Mouse (Mus musculus) lung, postnatal 0 days (tissue): Measurements from ENCODE around the gene Spag6. TPM values are rescaled to one million over a fixed set of nuclear protein-coding genes. Genes with fewer than 3 reads are reported as not detected.

Experiments used
- ATAC-seq: fragments of 200-750 bp; cut with Nextera tagmentation; 2 replicates; pipeline ENCODE4 v1.8.0; 2017; ENCODE audit warnings: moderate library complexity
- DNase-seq: peaks from one replicate; pipeline ENCODE4 v3.0.0-alpha.2; 2016; ENCODE audit warnings: low spot score
- H3K27ac ChIP-seq: fragments of 300-500 bp; sonication (generic); 2 replicates; pipeline ENCODE4 v1.5.1; 2014; ENCODE audit warnings: antibody characterized with exemption, mild to moderate bottlenecking, low read length, mixed read lengths
- H3K27me3 ChIP-seq: fragments of 300-500 bp; sonication (generic); replicated peaks from 2 replicates; pipeline ENCODE4 v1.6.1; 2014; ENCODE audit warnings: low read length, mixed read lengths; ENCODE audit not compliant: insufficient read depth
- H3K36me3 ChIP-seq: fragments of 300-500 bp; sonication (generic); 2 replicates; pipeline ENCODE4 v1.6.1; 2014; ENCODE audit warnings: low read length, mixed read lengths; ENCODE audit not compliant: insufficient read depth
- H3K4me1 ChIP-seq: fragments of 300-500 bp; sonication (generic); 2 replicates; pipeline ENCODE4 v1.6.1; 2014; ENCODE audit warnings: antibody characterized with exemption, low read depth, low read length, mixed read lengths; ENCODE audit not compliant: insufficient read depth
- H3K4me2 ChIP-seq: fragments of 300-500 bp; sonication (generic); replicated peaks from 2 replicates; pipeline ENCODE4 v1.6.1; 2014; ENCODE audit warnings: low read depth, mild to moderate bottlenecking, low read length, moderate library complexity, mixed read lengths
- H3K4me3 ChIP-seq: fragments of 300-500 bp; sonication (generic); 2 replicates; pipeline ENCODE4 v1.5.1; 2014; ENCODE audit warnings: low read depth, low read length
- H3K9ac ChIP-seq: fragments of 300-500 bp; sonication (generic); replicated peaks from 2 replicates; pipeline ENCODE4 v1.6.1; 2014; ENCODE audit warnings: low read depth, mild to moderate bottlenecking
- H3K9me3 ChIP-seq: fragments of 300-500 bp; sonication (generic); 2 replicates; pipeline ENCODE4 v1.6.1; 2016; ENCODE audit warnings: low read length, mixed read lengths
- CTCF ChIP-seq: IDR thresholded peaks from 2 replicates; pipeline ENCODE4 v1.5.1; 2016; ENCODE audit warnings: antibody characterized with exemption, mild to moderate bottlenecking
- EP300 ChIP-seq: IDR thresholded peaks from 2 replicates; pipeline ENCODE4 v1.6.1; 2016; ENCODE audit warnings: antibody characterized with exemption, mild to moderate bottlenecking, control low read depth
- WGBS: fragments of 180-500 bp; shearing (Covaris S2); extraction: QIAGEN DNeasy Blood & Tissue Kit; methylation state at CpG from one replicate; pipeline ENCODE4 v1.1.7; 2014; 5-methylcytosine and 5-hydroxymethylcytosine counted together
- polyA plus RNA-seq: library from polyadenylated mRNA; unstranded; fragments of >200 nt; fragmentation: Nextera tagmentation; extraction: Ambion mirVana; gene quantifications from 2 replicates; pipeline ENCODE4 v1.2.1, GENCODE M21; 2015

Gene Spag6
- 0.07 and 0.42 TPM in 2 replicates for polyA plus RNA-seq

DNA sequence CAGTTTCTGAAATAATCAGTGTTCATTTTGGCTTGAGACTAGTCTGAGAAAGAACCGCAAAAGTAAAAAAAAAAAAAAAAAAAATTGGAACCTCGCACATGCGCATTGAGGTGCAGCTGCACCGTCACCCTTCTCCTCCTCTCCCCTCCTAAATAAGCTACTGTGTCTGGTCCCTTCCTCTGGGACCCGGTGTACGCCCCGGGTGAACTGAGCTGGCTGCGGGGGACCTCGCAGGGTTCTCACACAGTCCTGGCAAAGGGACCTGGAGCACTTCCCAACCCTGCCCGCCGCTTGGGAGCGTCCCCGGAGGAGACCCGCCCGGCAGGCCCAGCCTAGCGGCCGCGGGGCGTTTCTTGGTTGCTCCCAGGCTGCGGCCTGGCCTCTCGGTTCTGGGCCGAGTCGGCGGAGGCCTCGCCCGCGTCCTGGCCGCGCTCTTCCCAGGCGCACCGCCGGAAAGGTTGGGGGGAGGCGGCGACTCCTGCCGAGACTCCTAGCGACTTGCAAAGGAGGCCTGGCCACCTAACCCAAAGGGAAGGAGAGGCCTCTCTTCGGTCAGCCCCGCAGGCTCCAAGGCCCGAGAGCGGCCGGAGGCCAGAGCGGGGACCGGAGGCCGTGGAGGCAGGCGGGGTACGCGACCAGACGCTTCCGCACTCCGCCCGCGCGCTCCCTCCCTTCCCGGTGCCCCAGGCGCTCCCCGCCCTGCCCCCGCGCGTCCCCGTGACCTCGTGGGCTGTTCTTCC lies at the start of gene Spag6:
Gene Spag6, plus strand, starts transcription at position 162 of the 740 bp plus-strand sequence.
- Histone ChIP-seq H3K27me3 (peaks cover 62% of the 10 kb centered on the region), H3K9ac (peak within 1 kb of the TSS; percentile 98), H3K4me2 (peak within 1 kb of the TSS; percentile 82), H3K4me3 (peak within 1 kb of the TSS; percentile 67), H3K36me3 (no peaks in the 10 kb centered on the region), H3K27ac (peak within 1 kb of the TSS; percentile 92), H3K4me1 (peaks cover 18% of the 10 kb centered on the region), H3K9me3 (no peaks in the 10 kb centered on the region)
- ATAC-seq (peak; percentile 88), DNase-seq (peak; percentile 87)
- TF ChIP-seq CTCF (no peak; the same call in 1 of the 2 replicates), EP300 (no peak)
- under 1% methylated on average over 45 of the region's 61 CpGs for WGBS

DNA sequence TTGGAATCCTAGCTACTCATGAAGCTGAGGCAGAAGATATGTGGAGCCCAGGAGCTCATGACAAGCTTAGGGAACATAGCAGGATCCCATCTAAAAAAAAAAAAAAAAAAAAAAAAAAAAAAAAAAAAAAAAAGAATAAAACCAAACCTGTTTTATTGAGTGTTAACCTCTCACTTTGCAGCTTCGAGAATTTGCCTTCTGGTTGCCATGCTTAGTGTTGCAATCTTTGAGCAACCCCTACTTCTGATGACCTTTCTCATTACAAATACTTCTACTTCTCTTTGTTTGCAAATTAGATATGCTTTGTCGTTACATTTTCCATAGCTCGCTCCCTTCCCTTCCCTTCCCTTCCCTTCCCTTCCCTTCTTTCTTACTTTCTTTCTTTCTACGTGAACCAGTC lies 45.3 kb upstream of the Spag6 start:
- H3K36me3 ChIP-seq, result no peaks in the 10 kb centered on the region
- TF ChIP-seq EP300 (no peak), CTCF (no peak)
- no peak overlapping the region for H3K4me3 ChIP-seq
- H3K9ac ChIP-seq, result no peak overlapping the region
- ATAC-seq (no peak), DNase-seq (no peak)
- no peaks in the 10 kb centered on the region for H3K4me1 ChIP-seq
- H3K4me2 ChIP-seq, result no peak overlapping the region
- no peak overlapping the region for H3K27ac ChIP-seq
- 40% methylated on average over 4 of the region's 4 CpGs for WGBS
- no peaks in the 10 kb centered on the region for H3K27me3 ChIP-seq
- H3K9me3 ChIP-seq, result no peaks in the 10 kb centered on the region

DNA sequence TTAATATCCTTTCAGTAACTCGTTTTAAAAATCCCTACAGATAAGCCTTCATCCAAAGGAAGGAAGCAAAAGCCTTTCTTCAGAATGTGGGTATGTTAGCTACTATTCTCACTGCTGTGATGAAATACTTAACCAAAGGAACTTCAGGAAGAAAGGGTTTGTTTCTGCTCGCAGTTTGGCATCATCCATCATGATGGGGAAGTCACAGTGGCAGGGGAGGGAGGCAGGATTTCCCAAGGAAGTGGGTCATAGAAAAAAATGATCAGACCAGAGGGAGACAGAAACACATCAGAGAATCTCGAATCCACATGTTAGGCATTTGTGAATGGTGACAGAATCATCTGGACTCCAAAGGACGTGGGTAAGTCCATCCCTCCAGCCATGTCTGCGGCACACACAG lies 39.0 kb upstream of the Spag6 start:
- TF ChIP-seq CTCF, result no peak
- TF ChIP-seq EP300, result 0 out of 2 replicates have a peak, but pooled peaks have one; percentile 23
- no peak overlapping the region for H3K4me3 ChIP-seq
- H3K36me3 ChIP-seq, result no peaks in the 10 kb centered on the region
- H3K27ac ChIP-seq, result no peak overlapping the region
- WGBS, result 38% methylated on average over 5 of the region's 5 CpGs
- no peaks in the 10 kb centered on the region for H3K9me3 ChIP-seq
- no peaks in the 10 kb centered on the region for H3K27me3 ChIP-seq
- H3K4me1 ChIP-seq, result no peaks in the 10 kb centered on the region
- no peak for ATAC-seq
- H3K4me2 ChIP-seq, result no peak overlapping the region
- DNase-seq, result peak; percentile 6
- H3K9ac ChIP-seq, result no peak overlapping the region

DNA sequence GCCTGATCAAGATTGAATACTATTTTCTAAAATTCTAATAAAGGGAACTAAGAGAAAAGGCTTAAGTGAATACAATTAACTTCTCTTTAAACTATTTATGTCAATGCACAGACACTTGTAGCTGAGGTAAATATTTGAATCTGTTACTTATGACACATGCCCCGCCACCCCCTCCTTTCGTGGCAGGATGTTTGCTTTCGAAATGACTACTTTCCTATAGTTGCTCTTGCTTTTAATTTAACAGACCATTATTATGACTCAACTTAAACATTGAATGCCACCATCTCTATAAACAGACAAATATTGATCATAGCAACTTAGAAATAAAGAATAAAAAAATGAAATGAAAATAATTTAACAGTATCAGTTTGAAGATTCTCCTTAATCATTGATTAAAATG lies 29.8 kb upstream of the Spag6 start:
- H3K9ac ChIP-seq, result no peak overlapping the region
- no peaks in the 10 kb centered on the region for H3K36me3 ChIP-seq
- H3K27ac ChIP-seq, result no peak overlapping the region
- DNase-seq (no peak), ATAC-seq (no peak)
- no peaks in the 10 kb centered on the region for H3K27me3 ChIP-seq
- no peak overlapping the region for H3K4me3 ChIP-seq
- no peaks in the 10 kb centered on the region for H3K4me1 ChIP-seq
- H3K9me3 ChIP-seq, result no peaks in the 10 kb centered on the region
- 64% methylated on average over 3 of the region's 3 CpGs for WGBS
- H3K4me2 ChIP-seq, result no peak overlapping the region
- TF ChIP-seq EP300 (no peak), CTCF (no peak)

DNA sequence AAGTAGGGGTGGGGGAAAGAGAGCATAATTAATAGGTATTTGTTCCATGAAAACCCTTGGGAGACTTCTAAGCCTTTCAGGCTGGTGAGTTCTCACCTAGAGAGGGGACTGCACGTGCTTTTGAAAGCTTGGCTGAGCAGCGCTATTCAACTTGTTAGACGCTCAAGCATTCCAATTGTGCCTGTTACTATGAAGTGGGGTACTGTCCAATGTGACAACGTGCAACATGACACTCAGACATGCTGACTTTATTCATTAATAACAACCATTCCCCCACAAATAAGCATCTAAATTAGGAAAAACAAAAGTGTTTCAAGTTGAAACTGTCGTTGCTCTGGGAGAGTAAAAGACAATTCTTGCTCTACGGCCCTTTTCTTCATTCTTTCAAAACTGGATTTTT lies 22.8 kb upstream of the Spag6 start:
- TF ChIP-seq EP300 (no peak), CTCF (no peak)
- no peaks in the 10 kb centered on the region for H3K4me1 ChIP-seq
- H3K9me3 ChIP-seq, result no peaks in the 10 kb centered on the region
- 47% methylated on average over 6 of the region's 6 CpGs for WGBS
- no peak overlapping the region for H3K9ac ChIP-seq
- no peak overlapping the region for H3K27ac ChIP-seq
- no peak for DNase-seq
- no peaks in the 10 kb centered on the region for H3K27me3 ChIP-seq
- H3K4me2 ChIP-seq, result no peak overlapping the region
- no peaks in the 10 kb centered on the region for H3K36me3 ChIP-seq
- ATAC-seq, result no peak
- H3K4me3 ChIP-seq, result no peak overlapping the region

DNA sequence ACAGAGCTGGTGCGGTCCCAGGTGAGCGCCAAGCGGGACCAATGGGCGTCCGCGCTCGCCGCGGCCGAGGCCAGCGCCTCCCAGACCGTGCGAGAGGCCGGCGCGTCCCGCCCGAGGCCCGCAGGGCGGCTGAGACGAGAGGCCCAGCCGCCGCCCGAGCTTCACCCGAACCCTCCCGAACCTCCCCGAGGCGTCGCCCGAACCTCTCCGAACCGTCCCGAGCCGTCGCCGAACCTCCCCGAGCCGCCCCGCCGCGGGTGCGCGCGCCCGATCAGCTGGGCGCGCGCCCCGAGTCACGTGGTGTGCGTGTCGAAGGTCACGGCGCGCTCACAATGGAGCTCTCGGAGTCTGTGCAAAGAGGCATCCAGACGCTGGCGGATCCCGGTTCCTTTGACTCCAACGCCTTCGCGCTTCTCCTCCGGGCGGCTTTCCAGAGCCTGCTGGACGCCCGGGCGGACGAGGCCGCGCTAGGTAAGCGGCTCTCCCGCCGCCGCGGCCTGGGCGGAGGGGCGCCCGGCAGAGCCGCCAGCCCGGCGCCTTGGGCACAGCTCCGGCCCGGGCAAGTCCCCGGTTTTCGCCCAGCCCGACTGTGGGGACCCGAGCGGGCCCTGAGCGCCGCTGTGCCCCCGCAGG lies 21.6 kb upstream of the Spag6 start, which contains the start of gene Commd3:
Gene Commd3, plus strand, starts transcription at position 252 of the 633 bp plus-strand sequence.
- Histone ChIP-seq H3K9ac (peak within 1 kb of the TSS; percentile 96), H3K4me2 (peak within 1 kb of the TSS; percentile 84), H3K9me3 (no peaks in the 10 kb centered on the region), H3K4me1 (no peaks in the 10 kb centered on the region), H3K4me3 (peak within 1 kb of the TSS; percentile 81), H3K27me3 (no peaks in the 10 kb centered on the region), H3K36me3 (no peaks in the 10 kb centered on the region), H3K27ac (peak within 1 kb of the TSS; percentile 95)
- peak; percentile 96 for DNase-seq
- WGBS, result under 1% methylated on average over 62 of the region's 91 CpGs
- TF ChIP-seq EP300 (no peak), CTCF (no peak)
- peak; percentile 91 for ATAC-seq
